Mouse (Mus musculus) lung, adult 2 months (tissue): Measurements from ENCODE around the gene Iglon5.

ENCODE experiments used
- CTCF ChIP-seq: fragments of 200-500 bp; IDR thresholded peaks from 2 replicates; pipeline ENCODE4 v1.5.1; 2011; ENCODE audit warnings: mild to moderate bottlenecking, low read length, control low read depth; ENCODE audit not compliant: insufficient read depth
- POLR2A ChIP-seq: fragments of 200-500 bp; IDR thresholded peaks from 2 replicates; pipeline ENCODE4 v1.6.1; 2011; ENCODE audit warnings: low read depth, mild to moderate bottlenecking, control low read depth, low read length, borderline replicate concordance; ENCODE audit errors: extremely low read depth

GRCm38 (mm10) chr7:43481191-43481590, 8.7 kb downstream of the Iglon5 start:
- TF ChIP-seq CTCF: no peak
- no peak for TF ChIP-seq POLR2A
